Mouse (Mus musculus) heart, postnatal 14 days (tissue): ENCODE data around the gene Gli1. TPM values are rescaled to one million over a fixed set of nuclear protein-coding genes. Genes with fewer than 3 reads are reported as not detected.

Experiments
- DNase-seq, 2 experiments: peaks; one replicate each; pipeline ENCODE4 v3.0.0; 2021 to 2022
- intact Hi-C: fragments of 180-260 bp; cut with DNase I; formaldehyde crosslinking; loops from one replicate; pipeline ENCODE4 v1.15.1; 2025
- total RNA-seq, 2 experiments: library from RNA; stranded (reverse); gene quantifications; 2 replicates each; pipeline ENCODE4 v1.2.3; 2021

The Gli1 gene
- total RNA-seq, 2 experiments from 2014 or later: 1.4 to 2.4 TPM

DNA sequence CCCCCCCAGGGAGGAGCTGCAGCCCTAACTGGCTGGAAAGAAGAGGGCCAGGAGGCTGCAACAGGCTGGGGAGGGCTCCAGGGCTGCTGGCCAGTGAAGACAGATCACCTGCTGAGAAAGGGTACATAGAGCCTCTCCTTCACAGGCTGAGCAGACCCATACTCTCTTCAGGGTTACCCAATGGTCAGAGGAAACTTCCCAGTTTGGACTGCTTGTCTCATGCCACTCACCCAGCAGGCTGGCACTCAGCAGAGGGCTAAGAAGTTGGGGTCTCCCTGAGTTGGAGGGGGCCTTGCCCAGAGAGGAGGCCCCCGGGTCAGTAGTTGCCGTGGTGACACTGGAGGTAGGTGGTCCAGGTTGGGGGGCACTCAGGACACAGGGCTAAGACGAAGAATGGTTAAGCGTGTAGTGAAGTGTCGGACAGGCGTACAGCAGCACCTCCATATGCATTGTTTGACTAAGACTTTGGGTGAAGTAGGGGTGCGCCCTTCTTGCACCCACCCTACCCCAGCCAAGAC lies 57.6 kb downstream of the Gli1 start:
- DNase-seq: no peak
- intact Hi-C loops: no loop called here

DNA sequence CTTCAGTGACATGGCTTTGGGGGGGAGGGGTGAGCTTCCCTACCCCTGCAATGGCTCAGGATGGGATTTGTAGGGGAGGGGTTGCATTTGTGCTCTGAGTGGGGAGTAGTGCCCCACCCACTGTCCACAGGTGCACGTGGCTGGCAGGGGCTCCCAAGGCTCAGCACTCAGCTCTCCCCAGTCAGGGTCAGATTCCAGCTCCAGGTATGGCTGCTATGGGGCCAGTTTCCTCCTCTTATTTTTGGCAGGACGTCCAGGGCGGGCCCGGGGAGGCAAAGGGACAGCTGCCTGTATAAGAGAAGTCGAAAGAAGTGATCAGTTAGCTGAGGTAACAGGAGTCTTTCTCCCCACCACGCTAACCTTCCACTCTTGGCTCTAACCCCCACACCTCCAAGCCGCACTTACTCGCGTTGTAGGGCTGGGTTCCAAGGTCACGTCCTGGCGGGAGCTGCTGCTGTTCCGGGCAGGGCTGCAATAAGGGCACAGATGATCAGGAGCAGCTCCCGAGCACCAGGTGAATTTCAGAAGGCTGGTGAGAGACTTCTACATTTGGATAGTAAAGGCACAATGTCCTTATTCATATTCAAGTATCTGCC lies 59.1 kb downstream of the Gli1 start:
- intact Hi-C loops: no loop called here
- no peak for DNase-seq

GRCm38 (mm10) chr10:127281316-127281715 lies 60.5 kb downstream of the Gli1 start:
- intact Hi-C loops: no loop called here
- DNase-seq: no peak

Other genes with a start within 250 kb of the Gli1 start
- gene Os9, start 220.8 kb downstream of the Gli1 start, total RNA-seq: 10 to 100 TPM; 29.3 to 34.8 TPM
- 1 to 10 TPM; 2.9 to 3.8 TPM for gene B4galnt1, start 176.7 kb downstream of the Gli1 start, total RNA-seq
- 10 to 100 TPM; 45.5 to 66.9 TPM for gene Slc26a10, start 161.3 kb downstream of the Gli1 start, total RNA-seq
- 10 to 100 TPM; 17.0 to 17.9 TPM for gene Arhgef25, start 151.9 kb downstream of the Gli1 start, total RNA-seq
- 10 to 100 TPM; 36.1 to 43.4 TPM for gene Dtx3, start 146.2 kb downstream of the Gli1 start, total RNA-seq
- 10 to 100 TPM; 22.8 to 23.1 TPM for gene Pip4k2c, start 130.4 kb downstream of the Gli1 start, total RNA-seq
- under 1 TPM; 0.49 to 0.72 TPM for gene Kif5a, start 78.6 kb downstream of the Gli1 start, total RNA-seq
- gene Dctn2, start 75.6 kb downstream of the Gli1 start, total RNA-seq: 100 to 1,000 TPM; 146 to 151 TPM
- gene Mbd6, start 53.0 kb downstream of the Gli1 start, total RNA-seq: 10 to 100 TPM; 29.9 to 32.0 TPM
- gene Mars, start 30.2 kb downstream of the Gli1 start, total RNA-seq: 10 to 100 TPM; 39.2 to 45.9 TPM
- 1 to 10 TPM; 3.1 to 4.5 TPM for gene Arhgap9, start 20.0 kb downstream of the Gli1 start, total RNA-seq
- gene Inhbe, start 12.4 kb upstream of the Gli1 start, total RNA-seq: not detected
- not detected for gene Inhbc, start 28.5 kb upstream of the Gli1 start, total RNA-seq
- gene R3hdm2, start 38.4 kb upstream of the Gli1 start, total RNA-seq: 100 to 1,000 TPM; 115 to 120 TPM
- 1 to 10 TPM in 1 of 2 experiments, under 1 TPM in 1; 0.88 to 2.1 TPM for gene Stac3, start 159.7 kb upstream of the Gli1 start, total RNA-seq
- gene Ndufa4l2, start 173.0 kb upstream of the Gli1 start, total RNA-seq: 10 to 100 TPM; 38.3 TPM
- 10 to 100 TPM; 38.3 to 39.2 TPM for gene Shmt2, start 180.5 kb upstream of the Gli1 start, total RNA-seq
- 1 to 10 TPM; 1.1 TPM for gene Nxph4, start 192.6 kb upstream of the Gli1 start, total RNA-seq